Mouse (Mus musculus): ENCODE data around the gene Snrnp40.

The Snrnp40 gene

DNA sequence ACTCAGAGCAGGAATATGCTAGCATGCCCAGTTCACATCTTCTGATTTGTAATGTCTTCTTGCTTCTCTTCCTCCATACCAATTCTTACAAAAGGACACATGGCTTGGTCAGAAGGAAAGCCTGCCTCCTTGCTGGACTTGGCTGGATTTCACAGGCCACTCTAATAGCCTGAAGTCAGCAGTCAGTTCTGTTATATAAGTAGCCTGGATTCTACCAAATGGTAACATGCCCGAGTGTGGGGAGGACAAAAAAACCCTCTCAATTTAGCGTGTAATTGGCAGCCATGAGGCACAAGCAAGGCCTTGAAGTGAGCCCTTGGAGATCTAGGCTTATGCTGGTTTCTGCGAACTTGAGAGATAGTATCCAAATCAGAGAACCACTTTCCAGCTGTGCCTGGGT is 27.3 kb downstream of the Snrnp40 start:
- peak; percentile 89 for DNase-seq

DNA sequence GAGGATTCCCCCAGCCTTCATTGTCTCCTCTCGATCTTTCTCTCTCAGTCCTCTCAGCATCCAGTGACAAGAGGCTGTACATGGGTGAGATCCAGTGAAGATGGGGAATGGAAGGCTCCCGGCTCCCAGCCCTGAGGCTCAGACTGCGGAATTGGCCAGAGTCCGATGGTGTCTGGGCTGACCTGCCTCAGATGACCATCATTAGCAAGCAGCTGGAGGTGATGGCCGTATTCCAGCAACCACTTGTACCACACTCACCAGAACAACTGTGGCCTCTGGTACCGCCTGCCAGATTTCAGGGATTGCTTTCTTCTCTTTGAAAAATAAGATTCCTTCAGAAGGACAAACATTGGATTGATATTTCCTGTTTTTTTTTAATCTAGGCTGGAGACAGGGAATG is 29.6 kb downstream of the Snrnp40 start:
- DNase-seq: peak; percentile 97

DNA sequence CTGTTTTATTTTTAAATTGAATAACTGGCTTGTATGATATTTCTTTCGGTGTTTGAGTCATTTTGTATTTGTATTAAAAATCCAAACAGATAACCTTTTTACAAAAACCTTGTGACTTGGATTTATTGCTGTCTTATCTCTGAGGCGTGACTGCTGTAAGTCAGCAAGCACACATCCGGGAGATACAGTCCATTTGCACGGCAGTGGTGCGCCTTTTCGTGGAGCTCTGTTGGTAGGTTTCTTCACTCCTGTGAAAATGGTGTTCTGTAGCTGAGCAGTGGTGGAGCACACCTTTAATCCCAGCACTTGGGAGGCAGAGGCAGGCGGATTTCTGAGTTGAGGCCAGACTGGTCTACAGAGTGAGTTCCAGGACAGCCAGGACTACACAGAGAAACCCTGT is 30.0 kb downstream of the Snrnp40 start:
- no peak for DNase-seq

DNA sequence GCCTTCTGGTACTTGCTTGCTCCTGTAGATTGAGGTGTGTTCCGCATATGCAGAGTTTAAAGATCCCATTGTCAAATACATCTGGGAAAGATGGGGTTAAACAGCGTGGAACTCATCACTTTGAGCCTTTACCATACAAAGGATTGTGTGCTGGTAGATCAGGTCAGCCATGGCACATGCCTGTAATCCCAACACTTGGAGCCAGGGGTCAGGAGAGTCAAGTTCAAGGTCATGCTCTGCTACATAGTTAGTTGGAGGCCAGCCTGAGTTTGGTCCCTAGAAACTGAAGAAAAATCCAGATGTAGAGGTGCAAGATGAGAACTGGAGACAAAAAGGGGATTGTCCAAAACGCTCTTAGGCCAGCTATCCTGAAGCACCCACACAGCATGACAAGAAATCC is 31.3 kb downstream of the Snrnp40 start:
- DNase-seq: no peak
